Mouse (Mus musculus) small intestine, adult 2 months (tissue): Measurements from ENCODE around the gene Pir.

Source experiments
- CTCF ChIP-seq: fragments of 200-500 bp; IDR thresholded peaks from 2 replicates; pipeline ENCODE4 v1.5.1; 2012; ENCODE audit warnings: low read depth, mild to moderate bottlenecking, control low read depth, inconsistent platforms, low read length, moderate library complexity, mixed read lengths; ENCODE audit not compliant: insufficient replicate concordance, insufficient read length; ENCODE audit errors: extremely low read depth
- POLR2A ChIP-seq: fragments of 200-500 bp; IDR thresholded peaks from 2 replicates; pipeline ENCODE4 v1.6.1; 2012; ENCODE audit warnings: low read depth, mild to moderate bottlenecking, control low read depth, inconsistent platforms, low read length, moderate library complexity

DNA sequence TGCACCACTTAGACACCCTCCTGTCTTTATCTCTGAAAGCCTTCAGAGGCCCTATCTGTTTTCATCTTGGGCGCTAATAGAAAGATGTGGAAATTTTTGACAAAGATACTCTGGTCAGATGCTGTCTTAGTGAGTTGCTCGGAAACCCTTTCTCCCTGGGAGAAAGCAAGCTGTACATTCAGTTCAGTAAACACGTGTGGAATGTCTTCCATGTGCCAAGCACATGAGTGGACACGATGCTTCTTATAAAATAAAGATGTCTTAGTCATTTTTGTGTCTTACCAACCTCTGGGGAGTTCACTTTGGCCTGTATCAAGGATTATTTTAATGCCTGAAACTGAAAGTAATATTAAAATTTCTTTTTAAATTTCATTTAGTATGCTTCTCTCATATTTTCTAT, 110.5 kb downstream of the Pir start:
- TF ChIP-seq CTCF (no peak), POLR2A (no peak)
